14 mouse cellular contexts compared by ENCODE assay signal in the genomic region with DNA sequence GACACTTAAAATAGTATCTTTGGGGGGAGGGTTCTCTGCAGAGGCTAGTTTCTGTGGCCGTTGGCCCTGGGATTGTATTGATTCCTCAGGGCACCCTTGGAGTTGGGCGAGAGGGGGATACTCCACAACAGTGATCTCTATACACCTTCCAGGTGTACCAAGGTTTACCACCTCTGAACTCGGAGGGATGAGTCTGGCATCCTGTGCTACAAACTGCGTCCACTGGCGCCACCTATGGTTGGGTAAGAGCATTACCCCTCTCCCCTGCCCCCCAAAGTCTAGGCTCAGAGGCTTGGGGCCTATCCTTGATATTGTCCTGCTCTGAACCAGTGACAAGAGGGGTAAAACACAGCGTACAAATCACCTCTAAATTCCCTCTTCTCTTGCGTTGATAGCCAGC.
DNase-seq lines count a peak whose midpoint lies in the region; TF ChIP-seq lines count a peak whose summit lies in the region.
"Had no signal": no experiment of that assay in that cellular context is flagged by ENCODE, and none has a peak within 500 bp of the region (broad histone marks: within the 10 kb centered on the region; RNA-seq: fewer than 3 reads in every experiment).

No protein-coding gene starts in this region.

- peak; percentile 40 for TF ChIP-seq CTCF in left cerebral cortex, adult 2 months (IDR thresholded peaks at IDR 0.05)
- TF ChIP-seq CTCF in CH12.LX (conservative IDR thresholded peaks at IDR 0.05 in 1 of 2, IDR thresholded peaks at IDR 0.05 in 1 of 2; ENCODE audit: low read depth in 2 of 2, low read length in 2 of 2) = peak in 1 of 2 experiments; percentile 35; a peak in 2 of 4 replicates

- peak; percentile 19 for TF ChIP-seq RAD21 in CH12.LX (IDR thresholded peaks at IDR 0.05; ENCODE audit: low read depth, low read length)

- in situ Hi-C loops in CH12.LX (cut with MboI; ENCODE audit: low pct_ligation_motif_present, low pct_unique_long_range_greater_than_20kb, low sequenced_read_pairs) = no loop called here

- no peaks in the 10 kb centered on the region for H3K4me1 ChIP-seq in CH12.LX (ENCODE audit: control insufficient read depth in 1 of 2, insufficient read depth in 2 of 2)
- H3K4me1 ChIP-seq: hindbrain, embryonic 13.5 days; intestine, embryonic 15.5 days; midbrain, embryonic 10.5 days had no signal

- no peaks in the 10 kb centered on the region for H3K27me3 ChIP-seq in CH12.LX (replicated peaks)
- H3K27me3 ChIP-seq: hindbrain, embryonic 13.5 days; intestine, embryonic 15.5 days had no signal

- no peak overlapping the region for H3K4me2 ChIP-seq in CH12.LX (ENCODE audit: insufficient read depth, low read depth, poor library complexity, severe bottlenecking)
- H3K4me2 ChIP-seq: hindbrain, embryonic 13.5 days; intestine, embryonic 15.5 days had no signal

- H3K9ac ChIP-seq in CH12.LX (ENCODE audit: insufficient read depth, low read depth) = no peak overlapping the region
- H3K9ac ChIP-seq: hindbrain, embryonic 13.5 days; intestine, embryonic 15.5 days had no signal

- dilution Hi-C loops in CH12.LX (cut with MboI; ENCODE audit: extremely low pct_ligation_motif_present, extremely low pct_unique_long_range_greater_than_20kb, low sequenced_read_pairs) = no loop called here

- H3K4me3 ChIP-seq in left cerebral cortex, adult 2 months = no peak overlapping the region
- H3K4me3 ChIP-seq in CH12.LX (replicated peaks in 1 of 3; ENCODE audit: low read depth in 2 of 3, low read length in 2 of 3, poor library complexity in 1 of 3) = no peak overlapping the region
- H3K4me3 ChIP-seq: hindbrain, embryonic 13.5 days; intestine, embryonic 15.5 days; midbrain, embryonic 10.5 days had no signal

- no peaks in the 10 kb centered on the region for H3K79me2 ChIP-seq in CH12.LX (replicated peaks; ENCODE audit: control insufficient read depth, extremely low read depth, insufficient read depth, poor library complexity, severe bottlenecking)

- TF ChIP-seq EP300 in CH12.LX (IDR thresholded peaks at IDR 0.05; ENCODE audit: low read length) = no peak

- TF ChIP-seq POLR2A in CH12.LX (IDR thresholded peaks at IDR 0.05; ENCODE audit: low read depth, low read length) = no peak

- no peaks in the 10 kb centered on the region for H3K36me3 ChIP-seq in CH12.LX (replicated peaks in 1 of 2; ENCODE audit: control insufficient read depth in 1 of 2, insufficient read depth in 1 of 2, low read length in 1 of 2)
- H3K36me3 ChIP-seq: G1E; hindbrain, embryonic 13.5 days; intestine, embryonic 15.5 days; midbrain, embryonic 10.5 days had no signal

- no peaks in the 10 kb centered on the region for H3K9me3 ChIP-seq in CH12.LX (replicated peaks; ENCODE audit: low read length)
- H3K9me3 ChIP-seq: G1E; hindbrain, embryonic 13.5 days; intestine, embryonic 15.5 days; midbrain, embryonic 10.5 days had no signal

- intact Hi-C loops in left cerebral cortex, adult 2 months (cut with DNase I) = loop anchor here (5.0 kb wide), 1 partner anchor 688 kb away; no protein-coding TSS in a partner anchor

- DNase-seq in embryo, embryonic 9.5 days (ENCODE audit: extremely low spot score) = peak; percentile 2
- DNase-seq in embryo, embryonic 10 days (ENCODE audit: low spot score) = no peak
- DNase-seq in left cerebral cortex, adult 2 months (ENCODE audit: extremely low spot score in 1 of 2, low spot score in 2 of 2) = no peak
- DNase-seq in left cerebral cortex, adult 8-10 months (ENCODE audit: low spot score in 2 of 2) = no peak
- peak; percentile 17 for DNase-seq in CH12.LX (ENCODE audit: extremely low read depth)
- peak; percentile 23 for DNase-seq in ZHBTc4 (ENCODE audit: low read depth, low spot score)
- no peak for DNase-seq in urinary bladder, postnatal 25 days (ENCODE audit: low spot score)
- no peak for DNase-seq in frontal cortex, postnatal 25 days (ENCODE audit: low spot score in 2 of 2)
- DNase-seq: cerebellum, postnatal 36 days; thymus, adult 2 months had no signal

- no peak overlapping the region for H3K27ac ChIP-seq in left cerebral cortex, adult 2 months
- no peak overlapping the region for H3K27ac ChIP-seq in CH12.LX (ENCODE audit: insufficient read depth, low read depth)
- H3K27ac ChIP-seq: hindbrain, embryonic 13.5 days; intestine, embryonic 15.5 days; midbrain, embryonic 10.5 days had no signal

TF ChIP-seq in CH12.LX, 34 proteins besides CTCF, POLR2A, EP300 and RAD21:
- TF ChIP-seq ZKSCAN1 (IDR thresholded peaks at IDR 0.05; ENCODE audit: borderline replicate concordance, low read depth, low read length) = no peak
- TF ChIP-seq USF2 (conservative IDR thresholded peaks at IDR 0.05; ENCODE audit: low read depth, low read length) = no peak
- TF ChIP-seq NELFE (IDR thresholded peaks at IDR 0.05; ENCODE audit: low read depth, low read length) = no peak
- no peak for TF ChIP-seq JUN (IDR thresholded peaks at IDR 0.05; ENCODE audit: insufficient read depth, low read depth, low read length)
- TF ChIP-seq ZMIZ1 (IDR thresholded peaks at IDR 0.05; ENCODE audit: low read depth, low read length) = no peak
- TF ChIP-seq CHD1 (IDR thresholded peaks at IDR 0.05; ENCODE audit: low read depth, low read length) = no peak
- TF ChIP-seq ZC3H11A (IDR thresholded peaks at IDR 0.05; ENCODE audit: low read depth, low read length) = no peak
- no peak for TF ChIP-seq TCF12 (IDR thresholded peaks at IDR 0.05; ENCODE audit: low read depth, low read length)
- no peak for TF ChIP-seq ZNF384 (IDR thresholded peaks at IDR 0.05; ENCODE audit: low read depth, low read length)
- no peak for TF ChIP-seq NRF1 (IDR thresholded peaks at IDR 0.05; ENCODE audit: low read depth, low read length)
- TF ChIP-seq UBTF (IDR thresholded peaks at IDR 0.05; ENCODE audit: low read depth, low read length) = no peak
- no peak for TF ChIP-seq MAFK (IDR thresholded peaks at IDR 0.05; ENCODE audit: insufficient replicate concordance, low read length)
- TF ChIP-seq SMC3 (IDR thresholded peaks at IDR 0.05; ENCODE audit: low read depth, low read length) = no peak
- no peak for TF ChIP-seq GABPA (IDR thresholded peaks at IDR 0.05; ENCODE audit: insufficient replicate concordance, low read depth, low read length)
- no peak for TF ChIP-seq ELF1 (IDR thresholded peaks at IDR 0.05; ENCODE audit: low read depth, low read length)
- no peak for TF ChIP-seq BHLHE40 (IDR thresholded peaks at IDR 0.05; ENCODE audit: low read depth, low read length)
- no peak for TF ChIP-seq ETS1 (conservative IDR thresholded peaks at IDR 0.05; ENCODE audit: low read depth, low read length)
TF ChIP-seq in CH12.LX: peak in this region for 0.

Comparison
In these comparisons a context has a peak if more than half of its experiments do, and no peak if none do; other contexts are left out.
1. DNase-seq: peak in embryo, embryonic 9.5 days (single experiment), CH12.LX (single experiment) and ZHBTc4 (single experiment); none in embryo, embryonic 10 days (single experiment), left cerebral cortex, adult 2 months (0 of 2), left cerebral cortex, adult 8-10 months (0 of 2), urinary bladder, postnatal 25 days (single experiment) and frontal cortex, postnatal 25 days (0 of 2).